Mouse (Mus musculus): ENCODE measurements at regions not wholly inside any gene's neighbourhood (a gene's known extent, or its start where the extent isn't known, plus 50 kb on each side); places are given as distances from the start of the nearest gene placed in this dataset.

DNA sequence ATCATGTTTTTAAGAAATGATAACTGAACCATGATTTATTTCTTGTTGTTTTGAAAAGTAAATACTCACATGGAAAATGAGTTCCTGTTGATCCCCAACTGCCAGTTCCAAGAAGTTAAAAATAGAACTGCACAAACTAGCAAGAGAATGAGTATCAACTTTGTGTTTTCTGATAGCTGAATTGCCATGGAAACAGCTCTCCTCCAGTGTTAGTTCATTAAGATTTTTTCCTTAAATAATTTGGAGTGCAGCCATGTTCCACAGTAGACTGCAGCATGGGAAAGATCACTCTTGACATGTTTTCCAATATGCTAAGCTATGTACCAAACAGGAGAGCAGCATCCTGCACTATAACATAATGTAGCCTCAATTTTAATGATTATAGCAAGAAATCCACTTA is 208.0 kb upstream of the Tars start:
- Histone ChIP-seq H3K9ac (ENCODE audit: low read length) (no peak overlapping the region), H3K27me3 (ENCODE audit: control insufficient read depth, insufficient read depth, low read length) (no peaks in the 10 kb centered on the region), H3K27ac (replicated peaks; ENCODE audit: low read depth, low read length) (no peak overlapping the region), H3K4me3 (ENCODE audit: low read depth, low read length) (no peak overlapping the region), H3K36me3 (ENCODE audit: control insufficient read depth, insufficient read depth, low read length) (no peaks in the 10 kb centered on the region), H3K9me3 (ENCODE audit: control insufficient read depth, low read length) (no peaks in the 10 kb centered on the region), H3K4me1 (ENCODE audit: control insufficient read depth, insufficient read depth, low read length) (peaks cover under 1% of the 10 kb centered on the region; the same call in 1 of the 2 replicates), H3K4me2 (ENCODE audit: low read depth, severe bottlenecking) (no peak overlapping the region)
- ATAC-seq (ENCODE audit: insufficient number of reproducible peaks, low FRiP score, low TSS enrichment, low read depth) (no peak), DNase-seq (ENCODE audit: low spot score) (no peak)

DNA sequence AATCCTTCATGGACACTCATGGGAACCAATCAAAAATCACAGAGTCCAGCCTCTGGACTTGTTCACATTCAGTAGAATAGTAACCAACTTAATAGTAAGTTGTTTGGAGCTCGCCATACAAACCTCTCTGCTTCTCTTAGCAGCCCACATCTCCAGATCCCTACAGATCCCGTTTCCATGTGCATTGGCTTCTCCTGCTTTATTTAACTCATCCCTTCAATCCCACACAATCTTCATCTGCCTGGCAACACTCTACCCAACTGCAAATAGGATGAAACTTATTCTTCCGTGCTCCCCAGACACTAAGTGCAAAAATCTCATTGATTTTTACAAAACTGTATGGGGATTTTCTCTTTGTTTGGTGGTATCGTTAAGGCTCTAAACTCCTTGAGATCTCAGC is 206.2 kb upstream of the Tars start:
- Histone ChIP-seq H3K4me1 (ENCODE audit: control insufficient read depth, insufficient read depth, low read length) (no peaks in the 10 kb centered on the region), H3K27ac (replicated peaks; ENCODE audit: low read depth, low read length) (no peak overlapping the region), H3K4me3 (ENCODE audit: low read depth, low read length) (no peak overlapping the region), H3K9me3 (ENCODE audit: control insufficient read depth, low read length) (no peaks in the 10 kb centered on the region), H3K4me2 (ENCODE audit: low read depth, severe bottlenecking) (no peak overlapping the region), H3K27me3 (ENCODE audit: control insufficient read depth, insufficient read depth, low read length) (no peaks in the 10 kb centered on the region), H3K36me3 (ENCODE audit: control insufficient read depth, insufficient read depth, low read length) (no peaks in the 10 kb centered on the region), H3K9ac (ENCODE audit: low read length) (no peak overlapping the region)
- DNase-seq (ENCODE audit: low spot score): no peak
- no peak for ATAC-seq (ENCODE audit: insufficient number of reproducible peaks, low FRiP score, low TSS enrichment, low read depth)
- WGBS: 92% methylated on average over 4 of the region's 4 CpGs

DNA sequence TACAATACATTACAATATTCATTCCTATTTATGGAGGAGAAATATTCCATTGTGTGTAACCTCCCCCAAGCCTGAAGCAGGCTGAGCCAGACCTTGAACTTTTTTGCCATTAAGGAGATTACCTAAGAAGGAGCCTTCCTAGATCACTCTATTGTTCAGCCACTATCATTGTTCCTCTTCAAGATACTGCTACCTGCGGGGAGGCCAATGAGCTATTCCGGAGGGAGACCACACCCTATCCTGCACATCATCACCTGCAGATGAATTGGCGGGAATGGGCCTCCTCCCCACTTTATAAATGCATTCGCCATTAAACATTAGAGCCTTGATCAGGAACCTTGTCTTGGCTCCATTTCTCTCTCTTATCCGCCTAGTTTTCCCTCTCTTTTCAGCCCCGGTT is 197.6 kb upstream of the Tars start:
- no peaks in the 10 kb centered on the region for H3K9me3 ChIP-seq (ENCODE audit: control insufficient read depth, low read length)
- no peak for DNase-seq (ENCODE audit: low spot score)
- H3K4me1 ChIP-seq (ENCODE audit: control insufficient read depth, insufficient read depth, low read length): no peaks in the 10 kb centered on the region
- ATAC-seq (ENCODE audit: insufficient number of reproducible peaks, low FRiP score, low TSS enrichment, low read depth): no peak
- no peak overlapping the region for H3K4me3 ChIP-seq (ENCODE audit: low read depth, low read length)
- H3K36me3 ChIP-seq (ENCODE audit: control insufficient read depth, insufficient read depth, low read length): no peaks in the 10 kb centered on the region
- H3K27me3 ChIP-seq (ENCODE audit: control insufficient read depth, insufficient read depth, low read length): no peaks in the 10 kb centered on the region
- no peak overlapping the region for H3K9ac ChIP-seq (ENCODE audit: low read length)
- no peak overlapping the region for H3K4me2 ChIP-seq (ENCODE audit: low read depth, severe bottlenecking)
- WGBS: 88% methylated on average over 6 of the region's 6 CpGs
- no peak overlapping the region for H3K27ac ChIP-seq (replicated peaks; ENCODE audit: low read depth, low read length)

DNA sequence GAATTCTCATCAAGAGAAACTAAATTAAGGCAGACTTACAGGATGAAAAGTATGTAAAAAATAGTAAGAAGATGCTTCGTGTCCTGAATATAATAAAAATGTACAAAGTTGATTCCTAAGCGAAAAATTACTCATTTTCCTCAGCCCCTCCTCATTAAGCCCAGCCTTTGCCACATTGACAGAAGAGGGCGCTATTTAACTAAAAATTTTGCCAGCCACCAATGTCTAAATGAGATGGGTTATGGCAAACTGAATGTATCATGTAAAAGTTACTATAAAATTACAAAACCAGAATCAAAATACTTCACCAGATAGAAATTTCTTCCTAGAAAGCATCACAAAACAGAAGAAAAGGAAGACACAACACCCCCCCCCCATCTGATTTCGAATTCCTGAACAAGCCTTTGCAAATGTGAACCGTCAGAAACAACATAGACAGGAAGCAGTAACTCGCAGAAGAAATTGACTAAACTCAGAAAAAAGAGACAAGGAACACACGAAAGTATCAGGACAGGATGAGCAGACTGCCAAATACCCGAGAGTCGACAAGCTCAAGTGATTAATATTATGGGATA is 191.2 kb upstream of the Tars start:
- DNase-seq (ENCODE audit: low spot score) (peak; percentile 32), ATAC-seq (ENCODE audit: insufficient number of reproducible peaks, low FRiP score, low TSS enrichment, low read depth) (no peak)
- Histone ChIP-seq H3K36me3 (ENCODE audit: control insufficient read depth, insufficient read depth, low read length) (no peaks in the 10 kb centered on the region), H3K27ac (replicated peaks; ENCODE audit: low read depth, low read length) (no peak overlapping the region), H3K27me3 (ENCODE audit: control insufficient read depth, insufficient read depth, low read length) (no peaks in the 10 kb centered on the region), H3K4me2 (ENCODE audit: low read depth, severe bottlenecking) (no peak overlapping the region), H3K4me1 (ENCODE audit: control insufficient read depth, insufficient read depth, low read length) (no peaks in the 10 kb centered on the region), H3K4me3 (ENCODE audit: low read depth, low read length) (no peak overlapping the region), H3K9me3 (ENCODE audit: control insufficient read depth, low read length) (no peaks in the 10 kb centered on the region), H3K9ac (ENCODE audit: low read length) (no peak overlapping the region)
- 51% methylated on average over 9 of the region's 9 CpGs for WGBS

DNA sequence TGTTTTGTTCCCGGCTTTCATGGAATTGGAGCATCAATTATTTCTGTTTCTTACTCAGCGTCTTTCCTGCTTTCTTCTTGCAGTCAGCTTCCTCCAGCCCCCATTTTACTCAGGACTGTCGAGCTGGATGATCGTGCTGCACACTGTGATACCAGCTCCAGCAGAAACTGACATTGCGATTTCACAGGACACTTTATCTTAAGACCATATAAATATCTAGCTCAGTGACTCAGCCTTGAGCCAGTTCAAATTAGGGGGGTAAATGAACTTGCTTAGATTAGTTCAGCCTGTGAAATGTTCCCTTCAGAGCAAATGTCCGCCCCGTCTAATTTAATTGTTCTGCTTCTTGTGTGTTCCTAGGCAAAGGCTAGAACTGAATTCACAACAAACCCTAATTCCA is 190.3 kb upstream of the Tars start:
- Histone ChIP-seq H3K36me3 (ENCODE audit: control insufficient read depth, insufficient read depth, low read length) (no peaks in the 10 kb centered on the region), H3K9ac (ENCODE audit: low read length) (no peak overlapping the region), H3K27me3 (ENCODE audit: control insufficient read depth, insufficient read depth, low read length) (no peaks in the 10 kb centered on the region), H3K9me3 (ENCODE audit: control insufficient read depth, low read length) (no peaks in the 10 kb centered on the region), H3K4me3 (ENCODE audit: low read depth, low read length) (no peak overlapping the region), H3K4me2 (ENCODE audit: low read depth, severe bottlenecking) (no peak overlapping the region), H3K27ac (replicated peaks; ENCODE audit: low read depth, low read length) (no peak overlapping the region), H3K4me1 (ENCODE audit: control insufficient read depth, insufficient read depth, low read length) (no peaks in the 10 kb centered on the region)
- 62% methylated on average over 7 of the region's 7 CpGs for WGBS
- ATAC-seq (ENCODE audit: insufficient number of reproducible peaks, low FRiP score, low TSS enrichment, low read depth) (no peak), DNase-seq (ENCODE audit: low spot score) (no peak)

DNA sequence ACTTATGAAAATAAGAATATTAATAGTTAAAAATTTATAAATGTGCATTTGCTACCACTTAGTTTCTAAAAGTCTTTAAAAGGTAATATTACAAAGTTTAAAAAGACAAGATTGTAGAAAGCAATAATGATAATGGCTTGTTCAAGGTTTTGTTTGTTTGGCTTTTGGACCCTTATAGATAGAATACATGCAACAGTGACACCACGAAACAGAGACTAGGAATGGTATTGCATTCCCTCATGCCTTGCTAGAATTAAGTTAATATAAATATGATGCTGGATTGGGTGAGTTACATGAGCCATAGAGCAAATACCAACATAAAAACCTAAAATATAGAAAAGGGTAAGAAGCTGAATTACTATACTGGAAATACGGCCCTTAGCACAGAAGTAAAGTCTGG is 186.9 kb upstream of the Tars start:
- Histone ChIP-seq H3K4me2 (ENCODE audit: low read depth, severe bottlenecking) (no peak overlapping the region), H3K9ac (ENCODE audit: low read length) (no peak overlapping the region), H3K4me3 (ENCODE audit: low read depth, low read length) (no peak overlapping the region), H3K9me3 (ENCODE audit: control insufficient read depth, low read length) (no peaks in the 10 kb centered on the region), H3K36me3 (ENCODE audit: control insufficient read depth, insufficient read depth, low read length) (no peaks in the 10 kb centered on the region), H3K27me3 (ENCODE audit: control insufficient read depth, insufficient read depth, low read length) (no peaks in the 10 kb centered on the region), H3K4me1 (ENCODE audit: control insufficient read depth, insufficient read depth, low read length) (no peaks in the 10 kb centered on the region), H3K27ac (replicated peaks; ENCODE audit: low read depth, low read length) (no peak overlapping the region)
- DNase-seq (ENCODE audit: low spot score) (no peak), ATAC-seq (ENCODE audit: insufficient number of reproducible peaks, low FRiP score, low TSS enrichment, low read depth) (no peak)
- 90% methylated on average over 2 of the region's 2 CpGs for WGBS

DNA sequence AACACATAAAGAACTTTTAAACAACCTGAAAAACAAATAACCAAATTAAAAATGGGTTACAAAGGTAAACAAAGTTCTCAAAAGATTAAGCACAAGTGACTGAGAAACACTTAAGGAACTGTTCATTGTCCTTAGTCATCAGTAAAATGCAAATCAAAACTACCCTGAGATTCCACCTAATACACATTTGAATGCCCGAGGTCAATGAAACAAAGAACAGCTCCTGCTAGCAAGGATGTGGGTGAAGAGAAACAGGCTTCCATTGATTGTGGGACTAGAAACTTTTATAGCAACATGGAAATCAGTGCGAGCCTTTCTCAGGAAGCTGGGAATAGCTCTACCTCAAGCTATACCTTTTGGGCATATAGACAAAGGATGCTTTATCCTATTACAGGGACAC is 184.7 kb upstream of the Tars start:
- no peaks in the 10 kb centered on the region for H3K4me1 ChIP-seq (ENCODE audit: control insufficient read depth, insufficient read depth, low read length)
- H3K9ac ChIP-seq (ENCODE audit: low read length): no peak overlapping the region
- H3K4me3 ChIP-seq (ENCODE audit: low read depth, low read length): no peak overlapping the region
- H3K36me3 ChIP-seq (ENCODE audit: control insufficient read depth, insufficient read depth, low read length): no peaks in the 10 kb centered on the region
- H3K27ac ChIP-seq (replicated peaks; ENCODE audit: low read depth, low read length): no peak overlapping the region
- ATAC-seq (ENCODE audit: insufficient number of reproducible peaks, low FRiP score, low TSS enrichment, low read depth) (no peak), DNase-seq (ENCODE audit: low spot score) (no peak)
- WGBS: 80% methylated on average over 2 of the region's 2 CpGs
- no peak overlapping the region for H3K4me2 ChIP-seq (ENCODE audit: low read depth, severe bottlenecking)
- H3K9me3 ChIP-seq (ENCODE audit: control insufficient read depth, low read length): no peaks in the 10 kb centered on the region
- no peaks in the 10 kb centered on the region for H3K27me3 ChIP-seq (ENCODE audit: control insufficient read depth, insufficient read depth, low read length)

DNA sequence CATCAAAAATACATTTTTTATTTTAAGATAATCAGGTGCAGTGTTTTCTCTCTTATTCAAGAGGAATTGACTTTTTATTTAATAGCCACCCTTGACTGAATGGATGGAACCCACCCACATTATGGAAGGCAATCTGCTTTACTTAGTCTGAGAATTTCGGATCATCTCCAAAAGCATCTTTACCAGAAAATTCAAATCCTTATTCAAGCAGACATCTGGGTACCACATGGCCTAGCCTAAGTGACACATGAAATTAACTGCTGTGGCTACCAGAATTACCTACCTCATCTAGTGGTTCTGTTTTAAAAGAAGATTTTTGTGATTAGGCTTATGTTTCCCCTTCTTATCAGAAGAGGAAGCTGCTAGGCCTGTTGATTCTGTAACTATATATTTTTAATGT is 178.9 kb upstream of the Tars start:
- DNase-seq (ENCODE audit: low spot score): no peak
- H3K4me2 ChIP-seq (ENCODE audit: low read depth, severe bottlenecking): no peak overlapping the region
- H3K4me1 ChIP-seq (ENCODE audit: control insufficient read depth, insufficient read depth, low read length): no peaks in the 10 kb centered on the region
- no peaks in the 10 kb centered on the region for H3K36me3 ChIP-seq (ENCODE audit: control insufficient read depth, insufficient read depth, low read length)
- no peaks in the 10 kb centered on the region for H3K9me3 ChIP-seq (ENCODE audit: control insufficient read depth, low read length)
- no peak overlapping the region for H3K27ac ChIP-seq (replicated peaks; ENCODE audit: low read depth, low read length)
- ATAC-seq (ENCODE audit: insufficient number of reproducible peaks, low FRiP score, low TSS enrichment, low read depth): no peak
- H3K27me3 ChIP-seq (ENCODE audit: control insufficient read depth, insufficient read depth, low read length): no peaks in the 10 kb centered on the region
- WGBS: 70% methylated on average over 1 of the region's 1 CpGs
- no peak overlapping the region for H3K9ac ChIP-seq (ENCODE audit: low read length)
- H3K4me3 ChIP-seq (ENCODE audit: low read depth, low read length): no peak overlapping the region

DNA sequence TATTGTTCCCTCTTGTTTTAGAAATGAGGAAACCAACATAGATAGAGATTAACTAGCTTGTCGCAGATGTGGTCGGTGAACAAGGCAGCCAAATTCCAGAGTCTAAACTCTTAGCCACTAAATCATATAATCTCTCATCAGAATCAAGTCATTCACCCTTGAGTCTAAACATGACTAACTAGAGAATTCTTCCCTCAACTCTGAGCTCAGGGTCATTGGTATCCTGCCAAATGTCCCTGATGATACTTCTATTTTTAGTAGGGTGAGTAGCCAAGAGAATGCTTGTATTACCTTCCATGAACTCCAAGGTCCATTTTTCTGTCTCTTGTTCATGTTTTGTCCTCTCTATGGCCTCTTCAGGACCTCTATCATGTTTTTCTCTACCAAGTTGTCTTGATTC is 174.9 kb upstream of the Tars start:
- H3K4me2 ChIP-seq (ENCODE audit: low read depth, severe bottlenecking): no peak overlapping the region
- H3K9ac ChIP-seq (ENCODE audit: low read length): no peak overlapping the region
- H3K9me3 ChIP-seq (ENCODE audit: control insufficient read depth, low read length): no peaks in the 10 kb centered on the region
- H3K27ac ChIP-seq (replicated peaks; ENCODE audit: low read depth, low read length): no peak overlapping the region
- H3K4me1 ChIP-seq (ENCODE audit: control insufficient read depth, insufficient read depth, low read length): no peaks in the 10 kb centered on the region
- H3K4me3 ChIP-seq (ENCODE audit: low read depth, low read length): no peak overlapping the region
- H3K27me3 ChIP-seq (ENCODE audit: control insufficient read depth, insufficient read depth, low read length): no peaks in the 10 kb centered on the region
- DNase-seq (ENCODE audit: low spot score) (no peak), ATAC-seq (ENCODE audit: insufficient number of reproducible peaks, low FRiP score, low TSS enrichment, low read depth) (no peak)
- 97% methylated on average over 2 of the region's 2 CpGs for WGBS
- no peaks in the 10 kb centered on the region for H3K36me3 ChIP-seq (ENCODE audit: control insufficient read depth, insufficient read depth, low read length)

Measured in limb, embryonic 11.5 days (tissue).